10 mouse cellular contexts compared by ENCODE assay signal in genomic region chr12:72976172-72976571, GRCm38 (mm10). TPM values are rescaled to one million over a fixed set of nuclear protein-coding genes. Genes with fewer than 3 reads are reported as not detected.
DNase-seq lines count a peak whose midpoint lies in the region; ATAC-seq lines count a peak whose summit lies in the region.
"Had no signal": no experiment of that assay in that cellular context is flagged by ENCODE, and none has a peak within 500 bp of the region (broad histone marks: within the 10 kb centered on the region; RNA-seq: fewer than 3 reads in every experiment).

No protein-coding gene starts in this region.

- no peak for DNase-seq in heart, adult 8-10 months (ENCODE audit: low spot score)
- DNase-seq in embryonic facial prominence, embryonic 10.5 days (ENCODE audit: low spot score) = no peak
- no peak for DNase-seq in gastrocnemius, postnatal 14 days
- DNase-seq in thymus, postnatal 10 days (ENCODE audit: low spot score in 2 of 2) = no peak
- no peak for DNase-seq in kidney, adult 8-10 months

- WGBS in heart, embryonic 15.5 days = 10% methylated on average over 7 of the region's 7 CpGs
- WGBS in embryonic facial prominence, embryonic 10.5 days = 5% methylated on average over 7 of the region's 7 CpGs
- WGBS in hindbrain, embryonic 15.5 days = 9% methylated on average over 7 of the region's 7 CpGs
- 4% methylated on average over 7 of the region's 7 CpGs for WGBS in midbrain, embryonic 13.5 days

- no peaks in the 10 kb centered on the region for H3K9me3 ChIP-seq in heart, embryonic 15.5 days (replicated peaks)
- no peaks in the 10 kb centered on the region for H3K9me3 ChIP-seq in embryonic facial prominence, embryonic 10.5 days
- H3K9me3 ChIP-seq in hindbrain, embryonic 15.5 days = no peaks in the 10 kb centered on the region
- H3K9me3 ChIP-seq in midbrain, embryonic 13.5 days = no peaks in the 10 kb centered on the region

- no peak for ATAC-seq in heart, embryonic 15.5 days (replicated peaks; ENCODE audit: insufficient number of reproducible peaks, insufficient read depth, low FRiP score, low read depth)
- no peak for ATAC-seq in hindbrain, embryonic 15.5 days (ENCODE audit: low FRiP score, low read depth)
- ATAC-seq in midbrain, embryonic 13.5 days = no peak

- no peaks in the 10 kb centered on the region for H3K36me3 ChIP-seq in heart, embryonic 15.5 days
- H3K36me3 ChIP-seq in embryonic facial prominence, embryonic 10.5 days (replicated peaks) = no peaks in the 10 kb centered on the region
- no peaks in the 10 kb centered on the region for H3K36me3 ChIP-seq in hindbrain, embryonic 15.5 days
- H3K36me3 ChIP-seq in midbrain, embryonic 13.5 days = no peaks in the 10 kb centered on the region

- intact Hi-C loops in gastrocnemius, postnatal 14 days (cut with DNase I; ENCODE audit: low total_unique reads) = no loop called here

- no peak overlapping the region for H3K27ac ChIP-seq in heart, embryonic 15.5 days
- H3K27ac ChIP-seq in embryonic facial prominence, embryonic 10.5 days (replicated peaks) = peak overlapping the region; percentile 24; the same call in 1 of the 2 replicates
- H3K27ac ChIP-seq in hindbrain, embryonic 15.5 days (replicated peaks) = no peak overlapping the region
- H3K27ac ChIP-seq in midbrain, embryonic 13.5 days = no peak overlapping the region

- H3K9ac ChIP-seq in heart, embryonic 15.5 days = no peak overlapping the region
- H3K9ac ChIP-seq in hindbrain, embryonic 15.5 days = no peak overlapping the region
- H3K9ac ChIP-seq in midbrain, embryonic 13.5 days (replicated peaks) = no peak overlapping the region

- peak overlapping the region; percentile 72 for H3K4me2 ChIP-seq in heart, embryonic 15.5 days
- peak overlapping the region; percentile 42 for H3K4me2 ChIP-seq in hindbrain, embryonic 15.5 days
- H3K4me2 ChIP-seq in midbrain, embryonic 13.5 days (replicated peaks) = peak overlapping the region; percentile 37

- peaks cover 15% of the 10 kb centered on the region; the same call in 1 of the 2 replicates for H3K27me3 ChIP-seq in heart, embryonic 15.5 days
- peaks cover 40% of the 10 kb centered on the region for H3K27me3 ChIP-seq in embryonic facial prominence, embryonic 10.5 days (replicated peaks; ENCODE audit: low read depth, poor library complexity, severe bottlenecking)
- peaks cover 47% of the 10 kb centered on the region for H3K27me3 ChIP-seq in hindbrain, embryonic 15.5 days
- peaks cover 84% of the 10 kb centered on the region for H3K27me3 ChIP-seq in midbrain, embryonic 13.5 days

- peak overlapping the region; percentile 41 for H3K4me3 ChIP-seq in heart, embryonic 15.5 days
- H3K4me3 ChIP-seq in embryonic facial prominence, embryonic 10.5 days = peak overlapping the region; percentile 47
- H3K4me3 ChIP-seq in hindbrain, embryonic 15.5 days = 0 out of 2 replicates have a peak overlapping the region, but pooled peaks have one; percentile 12
- peak overlapping the region; percentile 8; the same call in 1 of the 2 replicates for H3K4me3 ChIP-seq in midbrain, embryonic 13.5 days (replicated peaks)

- H3K4me1 ChIP-seq in heart, embryonic 15.5 days (replicated peaks) = peaks cover 5% of the 10 kb centered on the region; the same call in 1 of the 2 replicates
- H3K4me1 ChIP-seq in embryonic facial prominence, embryonic 10.5 days = peaks cover 10% of the 10 kb centered on the region
- no peaks in the 10 kb centered on the region for H3K4me1 ChIP-seq in hindbrain, embryonic 15.5 days (replicated peaks)
- 0 out of 2 replicates have a peak, but pooled peaks cover 3% of the 10 kb centered on the region for H3K4me1 ChIP-seq in midbrain, embryonic 13.5 days (replicated peaks)

RNA-seq across cellular contexts. Expression of gene 4930447C04Rik, which starts 35.6 kb away (rescaled TPM):
- 1.9 and 2.1 TPM in 2 replicates for polyA plus RNA-seq in heart, embryonic 15.5 days (2015; fragmentation: Nextera tagmentation; extraction: Ambion mirVana)
- total RNA-seq in heart, adult 8-10 months (2022) = 1 to 10 TPM in 1 of 4 experiments, under 1 TPM in 3; 0.52 to 1.4 (median 0.74) TPM
- polyA plus RNA-seq in embryonic facial prominence, embryonic 10.5 days (2016; fragmentation: Nextera tagmentation; extraction: Ambion mirVana) = 5.2 and 6.4 TPM in 2 replicates
- 6.5 and 6.7 TPM in 2 replicates for polyA plus RNA-seq in hindbrain, embryonic 15.5 days (2015; fragmentation: Nextera tagmentation; extraction: Ambion mirVana)
- 2.3 and 3.2 TPM in 2 replicates for polyA plus RNA-seq in midbrain, embryonic 13.5 days (2015; fragmentation: Nextera tagmentation; extraction: Ambion mirVana)
- under 1 TPM; 0.43 to 0.47 TPM for total RNA-seq in gastrocnemius, postnatal 14 days (2021)
- total RNA-seq: liver, adult 2 months had no signal
- polyA plus RNA-seq: liver, adult 2 months had no signal

RNA-seq across cellular contexts. Expression of gene Six6, which starts 36.5 kb away (rescaled TPM):
- polyA plus RNA-seq in heart, embryonic 15.5 days (2015; fragmentation: Nextera tagmentation; extraction: Ambion mirVana) = not detected in 2 replicates
- total RNA-seq in heart, adult 8-10 months (2022) = not detected
- 6.5 and 8.7 TPM in 2 replicates for polyA plus RNA-seq in embryonic facial prominence, embryonic 10.5 days (2016; fragmentation: Nextera tagmentation; extraction: Ambion mirVana)
- polyA plus RNA-seq in hindbrain, embryonic 15.5 days (2015; fragmentation: Nextera tagmentation; extraction: Ambion mirVana) = not detected in 2 replicates
- polyA plus RNA-seq in midbrain, embryonic 13.5 days (2015; fragmentation: Nextera tagmentation; extraction: Ambion mirVana) = 0.86 and 2.5 TPM in 2 replicates
- not detected for total RNA-seq in gastrocnemius, postnatal 14 days (2021)
- total RNA-seq: gastrocnemius, postnatal 4 days; liver, adult 2 months had no signal
- polyA plus RNA-seq: liver, adult 2 months had no signal
